Mouse (Mus musculus): ENCODE results near the gene Gnat1. TPM values are rescaled to one million over a fixed set of nuclear protein-coding genes. Genes with fewer than 3 reads are reported as not detected.

Gene Gnat1
- 2.2 TPM for polyA plus RNA-seq (2021)

DNA sequence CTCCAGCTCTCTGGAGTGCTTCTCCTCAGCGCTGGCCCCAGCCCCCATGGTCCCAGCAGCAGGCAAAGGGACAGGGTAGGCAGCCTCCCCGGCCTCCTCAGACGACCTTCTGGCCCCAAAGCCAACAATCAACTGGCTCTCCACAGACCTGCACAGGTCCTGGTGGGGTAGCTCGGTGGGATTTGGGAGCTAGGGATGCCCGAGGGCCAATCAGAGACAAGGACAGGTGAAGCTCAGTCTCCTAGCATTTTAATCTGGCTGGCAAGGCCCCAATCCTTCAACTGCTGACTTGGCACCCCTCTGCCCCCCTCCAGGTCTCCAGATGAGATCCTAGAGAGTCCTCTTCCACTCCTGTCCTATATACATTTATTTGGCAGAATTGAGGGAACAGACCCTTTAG, at the start of gene Gnat1:
Gene Gnat1, minus strand, starts transcription at position 212 of the 400 bp plus-strand sequence.
- ChIA-PET POLR2A (interaction anchor here (1.1 kb wide), 1 partner anchor 59 kb away, joined by 3 read pairs; no protein-coding TSS in a partner anchor), CTCF (interaction anchor here (1.0 to 2.3 kb wide), 3 partner anchors 33 to 59 kb away, joined by 5 to 15 read pairs (median 8); no protein-coding TSS in a partner anchor)
- H3K27me3 ChIP-seq = no peaks in the 10 kb centered on the region
- DNase-seq (ENCODE audit: low read depth, low spot score) = no peak
- TF ChIP-seq CTCF (IDR thresholded peaks at IDR 0.05) = no peak
- in situ Hi-C loops (cut with MboI; ENCODE audit: low pct_unique_long_range_greater_than_20kb) = loop anchor here (5.0 kb wide), 2 partner anchors 37 to 72 kb away; partner anchors contain the start of gene Sema3b
- no peak for ATAC-seq

DNA sequence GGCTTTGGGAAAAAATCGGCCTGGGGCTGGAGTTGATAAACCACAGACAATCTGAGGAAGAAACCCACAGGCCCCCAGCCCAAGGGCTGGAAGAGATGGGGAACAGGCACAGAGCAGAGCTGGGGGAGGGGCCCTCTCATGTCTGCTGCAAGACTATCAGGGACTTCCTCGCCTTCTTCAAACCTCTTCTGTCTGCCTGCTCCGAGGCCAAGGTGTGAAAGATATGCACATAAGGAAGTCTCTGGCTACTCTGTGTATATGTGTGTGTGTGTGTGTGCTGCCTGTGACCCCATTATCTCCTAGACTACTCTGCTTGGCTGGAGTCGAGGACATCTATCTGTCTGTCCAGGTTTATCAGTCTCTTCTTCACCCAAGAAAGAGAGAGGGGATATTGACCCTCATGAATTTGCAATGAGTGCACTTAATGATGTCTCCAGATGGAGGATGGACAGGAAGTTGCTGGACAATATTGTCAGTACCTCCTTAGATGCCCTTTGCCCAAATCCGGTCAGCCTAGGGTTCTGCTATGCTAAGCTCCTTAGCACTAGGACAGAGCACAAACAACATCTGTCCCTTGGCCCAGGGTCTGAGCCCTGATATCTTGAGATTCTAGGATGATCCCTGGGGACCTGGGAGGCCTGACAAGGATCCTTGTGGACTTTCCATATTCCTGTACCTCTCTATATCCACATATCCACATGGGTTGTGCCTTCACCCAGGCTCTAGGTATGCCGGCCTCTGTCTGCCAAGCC, 49.6 kb upstream of the Gnat1 start:
- in situ Hi-C loops (cut with MboI; ENCODE audit: low pct_unique_long_range_greater_than_20kb) = no loop called here
- no peak for ATAC-seq
- TF ChIP-seq CTCF (IDR thresholded peaks at IDR 0.05) = no peak
- DNase-seq (ENCODE audit: low read depth, low spot score) = no peak
- CTCF ChIA-PET = interaction anchor here (1.0 to 1.4 kb wide), 2 partner anchors 9 to 117 kb away, joined by 3 read pairs; no protein-coding TSS in a partner anchor
- POLR2A ChIA-PET = interaction anchor here (2.0 kb wide), 1 partner anchor 14 kb away, joined by 6 read pairs; no protein-coding TSS in a partner anchor
- no peaks in the 10 kb centered on the region for H3K27me3 ChIP-seq

DNA sequence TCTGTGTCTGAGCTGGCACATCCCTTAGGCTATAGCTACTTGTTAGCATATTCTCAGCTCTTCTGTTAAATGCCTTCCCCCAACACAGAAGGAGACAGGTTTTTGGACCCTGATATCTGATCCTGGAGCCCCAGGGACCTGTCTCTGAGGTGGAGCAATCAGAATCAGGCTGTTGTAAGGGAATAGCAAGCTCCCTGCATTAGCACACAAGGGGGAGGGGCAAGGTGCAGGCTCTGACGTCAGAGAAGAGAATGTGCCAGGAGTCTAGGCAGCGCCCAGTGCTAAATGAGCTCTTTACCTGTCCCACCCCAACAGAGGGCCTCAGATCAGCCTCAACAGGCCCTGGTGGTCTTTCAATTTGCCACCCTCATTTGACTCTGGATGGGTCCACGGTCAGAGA, 47.5 kb upstream of the Gnat1 start:
- DNase-seq (ENCODE audit: low read depth, low spot score) (no peak), ATAC-seq (no peak)
- H3K27me3 ChIP-seq = no peaks in the 10 kb centered on the region
- in situ Hi-C loops (cut with MboI; ENCODE audit: low pct_unique_long_range_greater_than_20kb) = no loop called here
- POLR2A ChIA-PET = interaction anchor here (1.0 to 1.2 kb wide), 2 partner anchors 14 to 15 kb away, joined by 3 read pairs; no protein-coding TSS in a partner anchor
- TF ChIP-seq CTCF (IDR thresholded peaks at IDR 0.05) = no peak
- CTCF ChIA-PET = interaction anchor here (0.9 to 1.8 kb wide), 3 partner anchors 9 to 83 kb away, joined by 3 to 7 read pairs (median 6); no protein-coding TSS in a partner anchor

DNA sequence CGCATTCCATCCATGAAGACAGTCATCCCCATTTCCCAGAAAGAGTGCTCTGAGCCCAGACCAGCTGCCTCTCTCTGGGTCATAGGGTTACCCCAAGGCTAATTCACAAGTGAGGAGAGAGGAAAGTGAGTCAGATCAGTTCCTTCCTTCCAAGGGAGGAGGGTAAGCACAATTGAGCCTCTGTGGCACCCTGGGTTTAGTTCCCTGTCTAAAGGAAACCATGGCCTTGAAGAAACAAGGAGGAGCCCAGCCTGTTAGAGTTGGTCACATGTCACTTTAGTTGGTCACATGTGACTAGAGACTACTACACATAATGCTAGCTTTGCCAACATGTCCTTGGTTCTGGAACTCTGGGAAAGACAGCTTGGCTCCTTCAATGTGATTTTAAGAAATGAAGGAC, 45.3 kb upstream of the Gnat1 start:
- CTCF ChIA-PET = interaction anchor here (1.1 to 2.3 kb wide), 5 partner anchors 9 to 22 kb away, joined by 3 to 10 read pairs (median 3); no protein-coding TSS in a partner anchor
- POLR2A ChIA-PET = interaction anchor here (0.7 to 1.8 kb wide), 3 partner anchors 12 to 23 kb away, joined by 3 to 6 read pairs (median 4); no protein-coding TSS in a partner anchor
- no peak for ATAC-seq
- DNase-seq (ENCODE audit: low read depth, low spot score) = no peak
- no peak for TF ChIP-seq CTCF (IDR thresholded peaks at IDR 0.05)
- H3K27me3 ChIP-seq = no peaks in the 10 kb centered on the region
- in situ Hi-C loops (cut with MboI; ENCODE audit: low pct_unique_long_range_greater_than_20kb) = loop anchor here (25.0 kb wide), 1 partner anchor 412 kb away; no protein-coding TSS in a partner anchor

DNA sequence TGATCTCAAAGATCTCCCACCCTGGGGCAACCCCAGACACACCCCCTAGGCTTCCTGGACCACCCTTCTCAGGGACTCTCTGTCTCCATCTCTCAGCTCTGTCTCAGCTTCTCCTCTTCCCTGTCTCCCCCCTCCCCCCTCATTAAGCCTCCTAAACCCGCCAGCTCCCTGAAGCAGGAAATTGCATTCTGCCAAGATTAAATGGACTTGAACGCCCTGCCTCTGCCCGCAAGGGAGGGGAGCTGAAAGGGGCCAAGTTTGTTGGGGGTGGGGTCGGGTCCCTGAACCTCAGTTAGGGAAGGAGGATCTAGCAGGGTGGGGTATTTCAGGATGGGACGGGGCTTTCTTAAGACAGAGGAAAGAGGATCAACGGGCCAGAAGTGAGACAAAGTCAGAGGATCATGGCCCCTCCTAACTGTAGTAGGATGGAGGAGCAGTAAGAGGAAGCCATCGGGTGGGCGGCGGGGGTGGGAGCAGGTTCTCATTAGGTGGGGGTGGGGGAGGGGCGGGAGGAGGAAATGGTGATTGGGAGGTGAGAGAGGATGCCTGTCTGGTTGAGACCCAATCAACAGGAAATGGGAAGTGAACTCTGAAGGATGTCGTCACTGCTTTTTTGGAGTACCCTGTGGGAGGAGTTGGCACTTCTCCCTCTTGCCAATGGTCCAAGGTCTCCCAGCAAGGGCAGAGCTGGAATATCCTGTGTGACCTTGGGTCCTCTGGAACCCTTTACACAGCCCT, 44.5 kb upstream of the Gnat1 start:
- POLR2A ChIA-PET = interaction anchor here (1.0 to 1.8 kb wide), 6 partner anchors 9 to 23 kb away, joined by 3 to 6 read pairs (median 4); no protein-coding TSS in a partner anchor
- H3K27me3 ChIP-seq = no peaks in the 10 kb centered on the region
- DNase-seq (ENCODE audit: low read depth, low spot score) (no peak), ATAC-seq (peak; percentile 61)
- CTCF ChIA-PET = interaction anchor here (0.7 to 2.3 kb wide), 7 partner anchors 10 to 47 kb away, joined by 3 to 10 read pairs (median 3); no protein-coding TSS in a partner anchor
- TF ChIP-seq CTCF (IDR thresholded peaks at IDR 0.05) = no peak
- in situ Hi-C loops (cut with MboI; ENCODE audit: low pct_unique_long_range_greater_than_20kb) = loop anchor here (25.0 kb wide), 1 partner anchor 412 kb away; no protein-coding TSS in a partner anchor

DNA sequence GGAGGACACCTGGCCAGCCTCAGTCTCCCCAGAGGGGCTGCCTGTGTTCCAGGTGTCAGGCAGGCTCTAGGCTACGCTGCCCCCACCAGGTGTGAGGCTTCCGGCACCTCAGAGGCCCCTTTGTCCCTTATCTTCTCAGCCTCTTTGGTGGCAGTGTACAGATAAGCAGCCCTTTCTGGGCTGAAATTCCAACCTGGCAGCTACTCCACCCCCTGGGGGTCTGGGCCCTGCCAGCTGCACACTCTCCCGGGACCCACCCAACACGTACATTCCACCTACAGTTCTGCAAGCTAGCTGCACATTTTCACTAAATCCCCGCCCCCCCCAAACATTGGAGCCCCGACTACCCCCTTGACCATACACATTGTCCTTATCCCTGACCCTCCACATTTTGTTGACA, 43.8 kb upstream of the Gnat1 start:
- ATAC-seq = no peak
- TF ChIP-seq CTCF (IDR thresholded peaks at IDR 0.05) = no peak
- no peaks in the 10 kb centered on the region for H3K27me3 ChIP-seq
- DNase-seq (ENCODE audit: low read depth, low spot score) = no peak
- in situ Hi-C loops (cut with MboI; ENCODE audit: low pct_unique_long_range_greater_than_20kb) = loop anchor here (25.0 kb wide), 1 partner anchor 411 kb away; no protein-coding TSS in a partner anchor
- ChIA-PET CTCF (interaction anchor here (0.7 to 2.3 kb wide), 7 partner anchors 9 to 46 kb away, joined by 3 to 10 read pairs (median 3); no protein-coding TSS in a partner anchor), POLR2A (interaction anchor here (1.0 to 1.8 kb wide), 6 partner anchors 8 to 22 kb away, joined by 3 to 6 read pairs (median 4); no protein-coding TSS in a partner anchor)

DNA sequence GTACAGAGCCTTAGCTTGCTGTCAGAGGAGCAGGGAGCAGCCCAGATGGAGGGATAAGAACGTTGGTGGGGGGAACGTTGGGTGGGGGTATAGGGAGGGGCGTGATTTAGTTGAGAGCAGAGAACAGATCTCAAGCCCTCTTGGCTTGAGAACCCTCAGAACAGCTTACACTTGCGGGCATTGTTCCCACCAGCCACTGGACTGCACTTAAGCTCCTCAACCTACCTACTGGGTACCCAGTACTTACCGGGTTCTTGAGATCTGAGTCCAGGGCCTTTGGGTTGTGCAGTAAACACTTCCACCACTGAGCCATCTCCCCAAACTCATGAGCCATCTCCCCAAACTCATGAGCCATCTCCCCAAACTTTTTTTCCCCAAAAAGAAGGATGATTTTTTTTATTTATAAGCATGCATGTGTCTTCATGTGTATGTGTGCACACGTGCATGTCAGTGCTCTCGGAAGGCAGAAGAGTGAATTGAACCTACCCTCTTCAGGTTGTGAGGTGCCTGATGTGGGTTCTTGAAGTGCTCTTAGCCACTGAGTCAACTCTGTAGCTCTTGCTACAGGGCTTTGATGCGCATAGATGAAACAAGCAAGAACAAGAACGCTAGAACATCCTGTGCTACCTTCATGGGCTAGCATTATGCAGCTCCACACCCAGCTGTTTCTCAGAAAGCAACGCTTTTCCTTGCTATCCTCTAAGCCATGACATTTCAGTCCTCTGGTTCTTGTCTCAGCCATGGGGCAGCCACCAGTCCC, 39.4 kb upstream of the Gnat1 start:
- H3K27me3 ChIP-seq = no peaks in the 10 kb centered on the region
- DNase-seq (ENCODE audit: low read depth, low spot score) = no peak
- CTCF ChIA-PET = interaction anchor here (1.3 kb wide), 1 partner anchor 19 kb away, joined by 3 read pairs; no protein-coding TSS in a partner anchor
- POLR2A ChIA-PET = no interaction called here
- no peak for TF ChIP-seq CTCF (IDR thresholded peaks at IDR 0.05)
- no peak for ATAC-seq
- in situ Hi-C loops (cut with MboI; ENCODE audit: low pct_unique_long_range_greater_than_20kb) = loop anchor here (25.0 kb wide), 1 partner anchor 407 kb away; no protein-coding TSS in a partner anchor

DNA sequence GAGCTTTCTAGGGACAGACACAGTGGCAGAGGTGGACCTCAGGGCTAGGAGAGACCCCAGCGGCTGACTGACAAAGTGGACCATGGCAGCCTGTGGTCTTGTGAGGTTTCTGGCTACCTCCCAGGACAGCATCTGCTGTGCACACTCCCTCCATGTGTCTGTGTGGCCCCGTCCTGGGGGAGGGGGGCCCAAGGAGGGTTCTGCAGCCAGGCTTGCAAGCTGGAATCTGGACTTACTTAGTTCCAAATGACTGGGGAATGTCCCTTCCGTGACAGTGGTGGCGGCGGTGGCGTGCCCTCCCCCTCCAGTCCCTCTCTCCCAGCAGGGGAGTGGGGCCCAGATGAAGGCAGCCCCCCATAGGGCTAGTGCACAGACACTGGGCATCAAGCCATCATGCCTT, 37.4 kb upstream of the Gnat1 start:
- ChIA-PET POLR2A (interaction anchor here (1.3 kb wide), 1 partner anchor 17 kb away, joined by 4 read pairs; no protein-coding TSS in a partner anchor), CTCF (interaction anchor here (0.9 to 1.9 kb wide), 3 partner anchors 18 to 71 kb away, joined by 4 to 6 read pairs (median 4); no protein-coding TSS in a partner anchor)
- DNase-seq (ENCODE audit: low read depth, low spot score) = no peak
- no peaks in the 10 kb centered on the region for H3K27me3 ChIP-seq
- TF ChIP-seq CTCF (IDR thresholded peaks at IDR 0.05) = no peak
- in situ Hi-C loops (cut with MboI; ENCODE audit: low pct_unique_long_range_greater_than_20kb) = loop anchor here (25.0 kb wide), 1 partner anchor 405 kb away; no protein-coding TSS in a partner anchor
- no peak for ATAC-seq

DNA sequence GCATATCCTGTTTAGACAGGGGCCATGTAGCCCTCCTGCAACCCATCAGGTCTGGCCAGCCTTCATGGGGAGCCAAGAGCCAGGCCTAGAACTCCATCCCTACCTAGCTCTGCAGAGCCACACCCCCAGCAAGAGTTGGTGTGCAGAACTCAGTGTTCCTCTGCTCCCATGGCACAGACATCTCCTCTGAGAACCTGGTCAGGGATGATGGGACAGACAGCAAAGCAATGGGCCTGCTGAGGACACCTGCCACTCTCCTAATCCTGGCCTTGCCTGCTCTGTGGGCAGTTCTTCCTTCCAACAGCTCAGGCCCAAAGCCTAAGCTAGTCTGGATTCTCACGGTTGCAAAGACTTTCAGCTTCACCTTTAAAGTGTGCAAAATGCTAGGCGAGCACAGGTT, 36.1 kb upstream of the Gnat1 start:
- no peak for ATAC-seq
- H3K27me3 ChIP-seq = no peaks in the 10 kb centered on the region
- no peak for TF ChIP-seq CTCF (IDR thresholded peaks at IDR 0.05)
- POLR2A ChIA-PET = interaction anchor here (0.7 to 2.9 kb wide), 6 partner anchors 8 to 400 kb away, joined by 3 to 12 read pairs (median 5); no protein-coding TSS in a partner anchor
- DNase-seq (ENCODE audit: low read depth, low spot score) = no peak
- CTCF ChIA-PET = interaction anchor here (0.9 to 3.6 kb wide), 6 partner anchors 10 to 22 kb away, joined by 3 to 27 read pairs (median 4); no protein-coding TSS in a partner anchor
- in situ Hi-C loops (cut with MboI; ENCODE audit: low pct_unique_long_range_greater_than_20kb) = loop anchor here (25.0 kb wide), 1 partner anchor 403 kb away; no protein-coding TSS in a partner anchor

Data from Patski (cell line).